Comparison of ENCODE assay signal across 8 mouse cellular contexts in genomic region chr16:16213761-16214305, GRCm38 (mm10). TPM values are rescaled to one million over a fixed set of nuclear protein-coding genes. Genes with fewer than 3 reads are reported as not detected.
DNase-seq lines count a peak whose midpoint lies in the region; ATAC-seq lines count a peak whose summit lies in the region.

No protein-coding gene starts in this region.

- H3K4me1 ChIP-seq in megakaryocyte, embryonic 14.5 days: peaks cover 32% of the 10 kb centered on the region
- no peaks in the 10 kb centered on the region for H3K4me1 ChIP-seq in forebrain, embryonic 11.5 days (replicated peaks; ENCODE audit: control insufficient read depth, insufficient read depth, low read length)
- peaks cover 9% of the 10 kb centered on the region; the same call in 1 of the 2 replicates for H3K4me1 ChIP-seq in neural tube, embryonic 12.5 days

- peaks cover 41% of the 10 kb centered on the region for H3K27me3 ChIP-seq in megakaryocyte, embryonic 14.5 days (replicated peaks)
- H3K27me3 ChIP-seq in forebrain, embryonic 11.5 days (ENCODE audit: control insufficient read depth, insufficient read depth, low read length): peaks cover 13% of the 10 kb centered on the region
- peaks cover 20% of the 10 kb centered on the region for H3K27me3 ChIP-seq in neural tube, embryonic 12.5 days (replicated peaks)

- no peak for DNase-seq in forebrain, embryonic 11.5 days (ENCODE audit: low spot score)
- peak; percentile 39 for DNase-seq in kidney, postnatal 10 days
- no peak for DNase-seq in frontal cortex, adult 2 months (ENCODE audit: extremely low spot score in 1 of 2, low spot score in 1 of 2)
- DNase-seq in thymus, adult 18-20 months: no peak
- no peak for DNase-seq in testis, postnatal 10 days (ENCODE audit: low spot score)

- H3K9me3 ChIP-seq in megakaryocyte, embryonic 14.5 days: no peaks in the 10 kb centered on the region
- no peaks in the 10 kb centered on the region for H3K9me3 ChIP-seq in forebrain, embryonic 11.5 days (ENCODE audit: control insufficient read depth, low read length)
- H3K9me3 ChIP-seq in neural tube, embryonic 12.5 days: no peaks in the 10 kb centered on the region

- peak overlapping the region; percentile 99 for H3K4me2 ChIP-seq in forebrain, embryonic 11.5 days (ENCODE audit: low read depth, low read length, severe bottlenecking)
- H3K4me2 ChIP-seq in neural tube, embryonic 12.5 days (replicated peaks): peak overlapping the region; percentile 100

- 3% methylated on average over 17 of the region's 17 CpGs for WGBS in forebrain, embryonic 11.5 days
- 2% methylated on average over 17 of the region's 17 CpGs for WGBS in neural tube, embryonic 12.5 days

- H3K4me3 ChIP-seq in megakaryocyte, embryonic 14.5 days (replicated peaks): peak overlapping the region; percentile 91
- peak overlapping the region; percentile 63 for H3K4me3 ChIP-seq in forebrain, embryonic 11.5 days (ENCODE audit: low read depth, low read length)
- peak overlapping the region; percentile 64 for H3K4me3 ChIP-seq in neural tube, embryonic 12.5 days

- no peak overlapping the region for H3K27ac ChIP-seq in forebrain, embryonic 11.5 days (ENCODE audit: low read depth, low read length)
- no peak overlapping the region for H3K27ac ChIP-seq in neural tube, embryonic 12.5 days

- no peaks in the 10 kb centered on the region for H3K36me3 ChIP-seq in megakaryocyte, embryonic 14.5 days (replicated peaks; ENCODE audit: low read length)
- H3K36me3 ChIP-seq in forebrain, embryonic 11.5 days (ENCODE audit: control insufficient read depth, insufficient read depth, low read length): no peaks in the 10 kb centered on the region
- no peaks in the 10 kb centered on the region for H3K36me3 ChIP-seq in neural tube, embryonic 12.5 days

- H3K9ac ChIP-seq in forebrain, embryonic 11.5 days (ENCODE audit: low read length): peak overlapping the region; percentile 43; the same call in 1 of the 2 replicates
- H3K9ac ChIP-seq in neural tube, embryonic 12.5 days: 0 out of 2 replicates have a peak overlapping the region, but pooled peaks have one; percentile 62

- ATAC-seq in megakaryocyte, adult 5-6 weeks (ENCODE audit: poor library complexity, severe bottlenecking): no peak
- no peak for ATAC-seq in forebrain, embryonic 11.5 days (replicated peaks; ENCODE audit: low FRiP score)
- ATAC-seq in neural tube, embryonic 12.5 days (ENCODE audit: low FRiP score, low read depth): no peak

RNA-seq across cellular contexts. Expression of gene Pkp2, which starts 0.7 kb away (rescaled TPM):
- polyA plus RNA-seq in megakaryocyte, embryonic 14.5 days (2012; ENCODE audit: insufficient read depth, low replicate concordance): 0.26 TPM in 1 of 2 replicates, not detected in the other
- total RNA-seq in megakaryocyte, adult 5-6 weeks (2015): 0.07 TPM in 1 of 2 replicates, not detected in the other
- 0.12 TPM in 1 of 2 replicates, not detected in the other for total RNA-seq in megakaryocyte, adult 5-6 weeks (2017)
- 4.0 and 4.4 TPM in 2 replicates for polyA plus RNA-seq in forebrain, embryonic 11.5 days (2014; fragmentation: Nextera tagmentation; extraction: Ambion mirVana)
- polyA plus RNA-seq in neural tube, embryonic 12.5 days (2016; fragmentation: Nextera tagmentation; extraction: Ambion mirVana): 2.0 and 2.1 TPM in 2 replicates
- 1.8 and 2.8 TPM in 2 replicates for polyA plus RNA-seq in frontal cortex, adult 2 months (2012; rRNA removed)
